Mouse (Mus musculus) frontal cortex, postnatal 25 days (tissue): Measurements from ENCODE around the gene Timeless.
A peak's percentile ranks its signal among the peaks of the same experiment; 100 is the strongest.
"Not testable (repeated sequence)": the region's sequence is repeated elsewhere in the genome, so short reads cannot be mapped to it uniquely, and the experiment has no call there.

Source experiments
- DNase-seq, 2 experiments: peaks; one replicate each; pipeline ENCODE4 v3.0.0; 2022; ENCODE audit warnings: low spot score in 2 of 2

The Timeless gene

GRCm38 (mm10) chr10:128255925-128256324 is 24.1 kb downstream of the Timeless start:
- DNase-seq: no peak

DNA sequence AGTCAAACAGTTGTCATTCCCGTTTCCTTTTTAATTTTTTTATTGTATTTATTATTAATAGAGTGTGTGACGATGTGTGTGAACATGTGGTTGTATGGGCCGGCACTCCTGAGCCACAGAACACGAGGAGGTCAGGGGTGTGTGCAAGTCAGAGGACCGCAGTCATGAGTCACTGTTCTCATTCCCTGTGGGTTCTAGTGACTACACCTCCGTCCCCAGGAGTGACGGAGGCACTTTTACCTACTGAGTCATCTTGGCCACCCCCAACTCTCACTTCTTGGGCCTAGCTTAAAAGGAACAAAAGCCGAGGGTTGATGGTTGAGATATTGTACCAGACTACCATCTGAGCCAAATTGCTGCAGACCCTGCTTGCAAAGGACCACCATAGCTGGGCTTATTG is 24.5 kb downstream of the Timeless start:
- no peak for DNase-seq

- no peak for DNase-seq
Measured at GRCm38 (mm10) chr10:128258953-128259352, 27.1 kb downstream of the Timeless start.

- no peak for DNase-seq
Measured at GRCm38 (mm10) chr10:128259946-128260345, 28.1 kb downstream of the Timeless start.

GRCm38 (mm10) chr10:128260376-128260775 is 28.5 kb downstream of the Timeless start:
- DNase-seq: not testable (repeated sequence)

DNA sequence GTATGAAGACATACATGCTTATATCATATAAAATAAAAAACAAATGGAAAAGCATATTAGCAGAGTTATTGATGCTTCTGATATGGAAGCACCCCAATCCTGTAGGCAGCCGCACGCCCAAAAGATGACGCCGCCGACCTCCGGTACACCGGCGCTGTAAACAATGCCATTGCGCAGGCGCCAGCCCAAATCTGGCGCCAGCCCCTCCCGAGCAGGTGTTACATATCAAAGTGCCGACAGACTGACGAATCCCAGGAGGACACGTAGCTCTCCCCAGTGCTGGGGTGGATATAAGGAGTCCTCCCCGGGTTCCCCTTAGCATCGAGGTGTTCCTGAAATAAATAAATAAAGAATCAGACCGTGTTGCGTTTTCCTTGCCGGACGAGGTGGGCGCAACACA is 30.4 kb downstream of the Timeless start:
- DNase-seq: no peak

DNA sequence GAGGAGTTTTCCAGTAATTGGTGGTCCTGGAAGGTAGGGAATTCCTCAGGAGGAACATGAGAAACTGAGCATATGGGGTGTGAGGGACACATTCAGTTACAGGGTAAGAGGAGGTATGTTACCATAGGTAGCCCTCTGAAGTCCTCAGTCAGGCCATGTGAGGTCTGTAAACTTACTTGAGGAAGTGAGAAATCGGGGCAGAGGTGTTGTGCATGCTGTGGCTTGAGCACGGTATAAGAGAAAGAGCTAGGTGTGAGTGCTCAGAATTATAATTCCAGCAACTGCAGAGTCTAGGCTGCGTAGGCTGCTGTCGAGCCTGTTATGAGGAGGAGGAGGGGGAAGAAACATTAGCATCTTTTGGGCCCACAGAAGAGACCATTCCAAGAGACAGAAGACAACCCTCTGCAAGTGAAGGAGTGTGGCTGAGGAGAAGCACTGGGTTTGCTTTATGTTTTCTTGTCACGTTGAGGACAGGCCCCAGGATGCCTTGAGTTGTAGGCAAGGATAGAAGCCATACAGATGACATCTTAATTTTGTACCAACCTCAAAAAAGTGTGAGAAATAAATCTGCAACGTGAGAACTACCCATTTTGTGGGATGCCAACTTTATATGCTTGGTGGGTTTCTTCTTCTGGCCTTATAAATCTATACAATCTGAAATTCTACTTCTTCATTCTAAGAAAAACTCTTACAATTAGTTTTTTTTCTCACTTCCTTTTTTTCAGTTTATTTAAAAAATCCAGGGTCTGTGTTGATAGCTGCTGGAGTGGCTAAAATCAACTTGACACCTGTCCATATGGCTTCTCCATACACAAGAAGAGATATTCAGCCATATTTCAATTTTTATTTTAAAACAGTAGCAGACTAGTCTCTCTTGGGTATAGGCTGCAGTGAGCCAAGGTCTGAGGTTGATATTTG is 31.8 kb downstream of the Timeless start:
- DNase-seq: no peak

DNA sequence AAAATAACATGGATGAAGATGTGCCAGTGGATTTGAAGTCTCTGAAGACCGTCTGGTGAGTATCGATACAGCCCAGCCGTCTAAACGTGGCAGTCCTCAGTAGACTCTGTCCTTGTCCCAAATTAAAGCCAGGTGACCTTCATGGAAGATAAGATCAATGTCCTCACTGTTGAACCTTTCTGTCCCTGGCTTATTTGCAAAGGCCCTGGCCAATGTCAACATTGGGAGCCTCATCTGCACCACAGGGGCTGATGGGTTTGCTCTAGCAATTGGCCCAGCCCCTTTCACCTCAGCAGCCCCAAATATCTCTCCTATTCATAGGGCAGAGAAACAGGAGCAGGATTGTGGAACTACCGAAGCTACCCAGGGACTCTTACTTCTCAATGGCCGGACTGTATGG is 36.5 kb downstream of the Timeless start, which contains the start of gene Apof:
Apof (plus strand) TSS at position 301 of the 400 bp plus-strand sequence.
- no peak for DNase-seq

- DNase-seq: no peak
Measured at GRCm38 (mm10) chr10:128269206-128269910, 37.5 kb downstream of the Timeless start.

DNA sequence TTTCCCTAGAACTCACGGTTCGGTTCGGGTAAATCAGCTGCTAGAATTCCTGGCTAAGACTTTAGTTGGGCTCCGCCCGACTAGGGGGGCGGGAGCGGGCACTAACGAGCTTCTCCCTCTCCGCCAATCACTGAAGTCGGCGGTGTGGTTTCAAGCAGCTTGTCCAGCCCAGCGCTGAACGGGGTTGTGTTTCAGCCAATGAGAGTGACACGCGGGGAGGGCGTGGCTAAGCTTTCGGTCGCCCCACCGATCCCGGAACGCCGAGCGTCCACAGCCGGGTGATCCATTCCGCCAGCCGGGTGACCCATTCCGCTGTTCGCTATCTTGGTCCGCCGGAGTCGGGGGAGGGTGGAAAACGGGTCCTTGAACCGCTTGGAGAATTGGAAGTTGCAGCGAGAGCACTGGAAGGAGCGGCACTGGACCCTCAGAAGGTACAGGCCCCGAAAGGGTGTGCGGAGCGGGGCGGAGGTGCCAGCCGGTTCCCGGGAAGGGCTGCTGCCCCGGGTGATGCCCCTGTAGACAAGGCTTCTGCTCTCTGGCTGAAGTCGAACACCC is 38.5 kb downstream of the Timeless start, which contains the start of gene Stat2:
Stat2 (plus strand) TSS at position 273 of the 555 bp plus-strand sequence.
- peak; percentile 89 to 93 for DNase-seq

DNA sequence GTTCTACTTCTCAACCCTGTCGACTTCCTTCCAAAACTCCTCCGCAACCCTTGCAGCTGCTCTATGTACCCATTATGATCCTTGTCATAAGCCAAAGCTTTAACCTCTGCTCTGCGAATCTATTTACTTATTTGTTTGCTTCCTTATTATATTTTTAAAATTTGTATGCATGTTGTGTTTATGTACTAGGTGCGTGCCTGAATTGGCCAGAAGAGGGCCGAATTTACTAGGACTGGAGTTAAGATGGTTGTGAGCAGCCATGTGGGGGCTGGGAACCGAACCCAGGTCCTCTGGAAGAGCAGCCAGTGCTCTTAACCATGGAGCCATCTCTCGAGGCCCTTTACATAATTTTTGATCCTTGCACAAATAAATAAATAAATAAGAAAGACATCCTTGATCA is 39.0 kb downstream of the Timeless start:
- no peak for DNase-seq

DNA sequence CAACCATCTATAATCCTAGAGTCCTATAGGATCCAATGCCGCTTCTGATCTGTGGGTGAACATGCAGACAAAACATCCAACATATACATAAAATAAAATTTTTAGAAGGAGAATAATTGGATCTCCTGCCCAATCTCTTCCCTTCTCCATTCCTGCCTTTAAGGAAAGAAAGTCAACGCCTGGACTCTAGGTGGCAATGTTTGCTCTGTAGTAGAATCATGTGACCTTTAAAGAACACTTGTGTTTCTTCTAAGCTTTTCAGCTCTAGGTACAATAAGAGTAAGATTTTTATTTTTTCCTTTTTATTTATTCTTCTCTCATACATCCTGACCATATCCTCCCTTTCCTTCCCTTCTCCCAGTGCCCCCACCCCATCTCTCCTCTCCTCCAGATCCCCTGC is 40.0 kb downstream of the Timeless start:
- no peak for DNase-seq

- DNase-seq: not testable (repeated sequence)
Measured at GRCm38 (mm10) chr10:128272819-128273439, 41.1 kb downstream of the Timeless start.

- DNase-seq: not testable (repeated sequence)
Measured at GRCm38 (mm10) chr10:128275374-128275773, 43.5 kb downstream of the Timeless start.

GRCm38 (mm10) chr10:128278158-128278557 is 46.3 kb downstream of the Timeless start:
- DNase-seq: no peak

- DNase-seq: no peak
Measured at GRCm38 (mm10) chr10:128280943-128281342, 49.1 kb downstream of the Timeless start.

- DNase-seq: no peak
Measured at GRCm38 (mm10) chr10:128281682-128282081, 49.8 kb downstream of the Timeless start.

DNA sequence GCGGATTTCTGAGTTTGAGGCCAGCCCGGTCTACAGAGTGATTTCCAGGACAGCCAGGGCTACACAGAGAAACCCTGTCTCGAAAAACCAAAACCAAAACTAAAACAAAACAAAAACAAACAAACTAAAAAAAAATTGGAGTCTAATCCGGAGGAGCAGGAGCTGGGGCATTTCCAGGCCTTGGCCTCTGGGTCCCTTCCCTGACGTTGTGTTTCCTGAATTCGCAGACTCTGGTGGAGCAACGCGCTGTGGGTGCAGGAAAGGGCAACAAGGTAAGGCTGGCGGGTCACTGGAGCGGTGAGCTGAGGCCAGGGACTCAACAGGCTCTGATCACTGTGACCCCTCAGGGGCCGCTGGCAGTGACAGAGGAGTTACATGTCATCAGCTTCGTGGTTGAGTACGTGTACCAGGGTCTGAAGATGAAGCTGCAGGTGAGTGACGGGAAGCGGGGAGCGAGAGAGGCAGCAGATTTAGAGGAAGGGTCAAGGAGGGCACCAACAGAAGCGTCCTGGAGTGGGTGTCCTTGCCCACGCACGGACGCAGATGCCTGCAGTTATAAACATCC is 51.1 kb downstream of the Timeless start:
- no peak for DNase-seq

DNA sequence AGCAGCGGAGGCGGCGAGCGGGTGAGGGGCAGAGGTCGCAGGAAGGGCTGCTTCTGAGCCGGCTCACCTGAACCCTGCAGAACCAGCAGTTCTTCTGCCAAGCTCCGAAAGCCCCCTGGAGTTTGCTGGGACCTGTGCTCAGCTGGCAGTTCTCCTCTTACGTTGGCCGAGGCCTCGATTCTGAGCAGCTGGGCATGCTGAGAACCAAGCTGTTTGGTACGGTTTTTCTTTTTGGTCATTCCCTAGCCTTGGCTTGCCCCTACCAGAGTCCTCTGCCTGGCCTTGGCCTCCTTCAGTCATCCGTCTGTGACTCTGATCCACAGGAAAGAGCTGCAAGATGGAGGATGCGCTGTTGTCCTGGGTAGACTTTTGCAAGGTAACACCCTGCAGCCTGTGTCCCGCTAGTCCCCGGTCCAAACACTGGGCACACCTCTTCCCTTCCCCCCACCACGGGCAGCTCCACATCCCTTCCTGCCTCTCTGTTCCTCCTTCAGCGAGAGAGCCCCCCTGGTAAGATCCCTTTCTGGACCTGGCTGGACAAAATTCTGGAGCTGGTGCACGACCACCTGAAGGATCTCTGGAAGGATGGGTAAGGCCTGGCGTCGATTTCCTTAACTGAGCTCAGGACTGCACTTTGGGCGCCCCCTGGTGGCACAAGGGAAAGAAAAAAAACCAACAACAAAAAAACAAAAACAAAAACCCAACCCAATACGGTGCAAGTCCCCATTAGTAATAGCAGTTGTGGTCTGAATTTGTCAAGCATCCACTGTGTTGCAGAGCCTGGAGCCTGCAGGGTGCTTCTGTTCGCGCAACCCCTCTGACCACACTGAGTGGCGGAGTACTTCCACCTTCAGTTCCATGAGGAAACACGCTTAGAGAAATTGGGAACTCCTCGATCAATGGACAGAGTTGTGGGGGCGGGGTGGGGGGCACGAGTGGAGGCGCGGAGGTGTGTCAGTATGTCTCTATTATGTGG is 52.0 kb downstream of the Timeless start:
- DNase-seq: peak; percentile 49 to 55

GRCm38 (mm10) chr10:128290594-128290993 is 58.7 kb downstream of the Timeless start:
- not testable (repeated sequence) for DNase-seq
